Mouse (Mus musculus): Measurements from ENCODE around the gene Sept10.

DNA sequence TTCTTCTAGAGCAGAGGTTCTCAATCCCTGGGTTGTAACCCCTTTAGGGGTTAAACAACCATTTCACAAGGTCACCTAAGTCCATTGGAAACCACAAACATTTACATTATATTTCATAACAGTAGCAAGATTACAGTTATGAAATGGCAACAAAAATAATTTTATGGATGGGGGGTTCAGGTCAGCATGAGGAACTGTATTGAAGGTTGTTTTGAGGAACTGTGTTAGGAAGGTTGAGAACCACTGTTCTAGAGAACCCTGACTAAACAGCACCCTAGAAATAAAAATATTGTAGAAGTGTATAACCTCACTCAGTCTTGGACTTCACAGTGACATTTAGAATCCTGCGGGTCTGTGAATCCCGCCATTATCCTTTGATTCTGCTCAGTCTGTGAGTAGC, 13.6 kb upstream of the Sept10 start:
- TF ChIP-seq CTCF (IDR thresholded peaks at IDR 0.05; ENCODE audit: extremely low read depth, insufficient read depth, insufficient read length, insufficient replicate concordance) (no peak), POLR2A (IDR thresholded peaks at IDR 0.05; ENCODE audit: low read depth, low read length) (no peak)
